Comparison of ENCODE assay signal across 9 mouse cellular contexts in the genomic region with DNA sequence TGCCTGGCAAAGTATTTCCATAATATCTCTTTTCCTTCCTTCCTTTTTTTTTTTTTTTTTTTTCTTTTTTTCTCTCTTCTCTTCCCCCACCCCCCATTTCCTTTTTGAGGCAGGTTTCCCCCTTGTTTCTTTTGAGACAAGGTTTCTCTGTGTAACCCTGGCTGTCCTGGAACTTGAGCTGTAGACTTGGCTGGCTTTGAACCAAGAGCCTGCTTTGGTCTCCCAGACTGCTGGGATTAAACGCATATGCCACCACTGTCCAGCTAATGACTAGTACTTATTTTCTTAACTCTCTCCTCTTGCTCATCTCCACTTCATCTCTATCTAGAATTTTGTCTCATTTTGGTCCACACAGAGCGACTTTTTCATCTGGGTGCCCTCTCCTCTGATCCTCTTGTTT. TPM values are rescaled to one million over a fixed set of nuclear protein-coding genes. Genes with fewer than 3 reads are reported as not detected.
DNase-seq lines count a peak whose midpoint lies in the region; ATAC-seq and TF ChIP-seq lines count a peak whose summit lies in the region.
"Had no signal": no experiment of that assay in that cellular context is flagged by ENCODE, and none has a peak within 500 bp of the region (broad histone marks: within the 10 kb centered on the region; RNA-seq: fewer than 3 reads in every experiment).

No protein-coding gene starts in this region.

- peaks cover 45% of the 10 kb centered on the region for H3K4me1 ChIP-seq in kidney, embryonic 15.5 days
- peaks cover 5% of the 10 kb centered on the region; the same call in 1 of the 2 replicates for H3K4me1 ChIP-seq in bone marrow, adult 2 months (ENCODE audit: control insufficient read depth, insufficient read depth, low read length)
- H3K4me1 ChIP-seq in hindbrain, embryonic 14.5 days (replicated peaks; ENCODE audit: control insufficient read depth, insufficient read depth, low read length): peaks cover 30% of the 10 kb centered on the region
- H3K4me1 ChIP-seq in midbrain, embryonic 14.5 days (ENCODE audit: control insufficient read depth, insufficient read depth, low read length): peaks cover 22% of the 10 kb centered on the region

- no peak for ATAC-seq in kidney, embryonic 15.5 days (replicated peaks; ENCODE audit: low FRiP score)
- no peak for ATAC-seq in hindbrain, embryonic 14.5 days (ENCODE audit: low FRiP score)
- ATAC-seq in midbrain, embryonic 14.5 days (ENCODE audit: low FRiP score, low TSS enrichment): no peak
- ATAC-seq in cerebellum, adult (ENCODE audit: insufficient number of reproducible peaks, low FRiP score, low TSS enrichment): no peak

- no peaks in the 10 kb centered on the region for H3K9me3 ChIP-seq in kidney, embryonic 15.5 days (replicated peaks)
- no peaks in the 10 kb centered on the region for H3K9me3 ChIP-seq in hindbrain, embryonic 14.5 days (ENCODE audit: control insufficient read depth, low read length)
- H3K9me3 ChIP-seq in midbrain, embryonic 14.5 days (ENCODE audit: control insufficient read depth, low read length): no peaks in the 10 kb centered on the region

- peak overlapping the region; percentile 63 for H3K4me3 ChIP-seq in kidney, embryonic 15.5 days (replicated peaks)
- peak overlapping the region; percentile 72 for H3K4me3 ChIP-seq in bone marrow, adult 2 months (replicated peaks; ENCODE audit: control insufficient read depth, low read depth, low read length)
- H3K4me3 ChIP-seq in hindbrain, embryonic 14.5 days (replicated peaks; ENCODE audit: low read length): peak overlapping the region; percentile 93
- H3K4me3 ChIP-seq in midbrain, embryonic 14.5 days (replicated peaks; ENCODE audit: low read depth, low read length): peak overlapping the region; percentile 95

- TF ChIP-seq POLR2A in bone marrow, adult 2 months (IDR thresholded peaks at IDR 0.05; ENCODE audit: borderline replicate concordance, control insufficient read depth, low read depth, low read length): no peak

- DNase-seq in kidney, adult 9 months: no peak
- no peak for DNase-seq in hindbrain, embryonic 14.5 days (ENCODE audit: low spot score)
- DNase-seq in midbrain, embryonic 14.5 days: no peak
- no peak for DNase-seq in retina, embryonic 14.5 days (ENCODE audit: low spot score)
- no peak for DNase-seq in urinary bladder, adult 18-20 months (ENCODE audit: low spot score in 2 of 2)
- DNase-seq: kidney, adult 11 months had no signal

- no peaks in the 10 kb centered on the region for H3K27me3 ChIP-seq in kidney, embryonic 15.5 days
- H3K27me3 ChIP-seq in hindbrain, embryonic 14.5 days (ENCODE audit: control insufficient read depth, insufficient read depth, low read length): no peaks in the 10 kb centered on the region
- H3K27me3 ChIP-seq in midbrain, embryonic 14.5 days (ENCODE audit: control insufficient read depth, insufficient read depth, low read length): no peaks in the 10 kb centered on the region

- WGBS in kidney, embryonic 15.5 days: 55% methylated on average over 2 of the region's 2 CpGs
- 28% methylated on average over 2 of the region's 2 CpGs for WGBS in bone marrow, adult 2 months
- 68% methylated on average over 2 of the region's 2 CpGs for whole genome bisulfite sequencing in hindbrain, embryonic 14.5 days
- 70% methylated on average over 2 of the region's 2 CpGs for WGBS in midbrain, embryonic 14.5 days

- H3K27ac ChIP-seq in kidney, embryonic 15.5 days: peak overlapping the region; percentile 99
- no peak overlapping the region for H3K27ac ChIP-seq in bone marrow, adult 2 months (ENCODE audit: control insufficient read depth, insufficient read depth, low read depth, low read length, poor library complexity)
- H3K27ac ChIP-seq in hindbrain, embryonic 14.5 days: no peak overlapping the region
- no peak overlapping the region for H3K27ac ChIP-seq in midbrain, embryonic 14.5 days (replicated peaks; ENCODE audit: low read depth, low read length)

- H3K4me2 ChIP-seq in kidney, embryonic 15.5 days: peak overlapping the region; percentile 72
- peak overlapping the region; percentile 74 for H3K4me2 ChIP-seq in hindbrain, embryonic 14.5 days (replicated peaks)
- H3K4me2 ChIP-seq in midbrain, embryonic 14.5 days (ENCODE audit: low read length): peak overlapping the region; percentile 64

- no peak for TF ChIP-seq CTCF in bone marrow, adult 2 months (IDR thresholded peaks at IDR 0.05; ENCODE audit: control insufficient read depth, insufficient read depth, low read length)

- peak overlapping the region; percentile 96 for H3K9ac ChIP-seq in kidney, embryonic 15.5 days
- peak overlapping the region; percentile 96 for H3K9ac ChIP-seq in hindbrain, embryonic 14.5 days
- H3K9ac ChIP-seq in midbrain, embryonic 14.5 days (replicated peaks; ENCODE audit: low read length): peak overlapping the region; percentile 98; the same call in 1 of the 2 replicates

- peaks cover 64% of the 10 kb centered on the region for H3K36me3 ChIP-seq in kidney, embryonic 15.5 days
- peaks cover 51% of the 10 kb centered on the region for H3K36me3 ChIP-seq in hindbrain, embryonic 14.5 days (replicated peaks; ENCODE audit: control insufficient read depth, insufficient read depth)
- peaks cover 41% of the 10 kb centered on the region for H3K36me3 ChIP-seq in midbrain, embryonic 14.5 days (ENCODE audit: control insufficient read depth, insufficient read depth, low read length)

RNA-seq across cellular contexts. Expression of gene Mta2, which starts 1.4 kb away (rescaled TPM):
- 166 and 168 TPM in 2 replicates for polyA plus RNA-seq in kidney, embryonic 15.5 days (2015; fragmentation: Nextera tagmentation; extraction: Ambion mirVana)
- 67.4 and 91.6 TPM in 2 replicates for polyA plus RNA-seq in bone marrow, adult 2 months (2011; ENCODE audit: insufficient read depth, insufficient read length, low replicate concordance, missing spikeins)
- 29.3 and 30.3 TPM in 2 replicates for polyA plus RNA-seq in hindbrain, embryonic 14.5 days (2014; fragmentation: Nextera tagmentation; extraction: Ambion mirVana)
- 38.0 and 62.2 TPM in 2 replicates for polyA plus RNA-seq in midbrain, embryonic 14.5 days (2014; fragmentation: Nextera tagmentation; extraction: Ambion mirVana)

RNA-seq across cellular contexts. Expression of gene Tut1, which starts 10.6 kb away (rescaled TPM):
- 32.9 and 33.5 TPM in 2 replicates for polyA plus RNA-seq in kidney, embryonic 15.5 days (2015; fragmentation: Nextera tagmentation; extraction: Ambion mirVana)
- 10.7 and 19.1 TPM in 2 replicates for polyA plus RNA-seq in bone marrow, adult 2 months (2011; ENCODE audit: insufficient read depth, insufficient read length, low replicate concordance, missing spikeins)
- 20.0 and 23.0 TPM in 2 replicates for polyA plus RNA-seq in hindbrain, embryonic 14.5 days (2014; fragmentation: Nextera tagmentation; extraction: Ambion mirVana)
- polyA plus RNA-seq in midbrain, embryonic 14.5 days (2014; fragmentation: Nextera tagmentation; extraction: Ambion mirVana): 20.0 and 25.0 TPM in 2 replicates

RNA-seq across cellular contexts. Expression of gene Eml3, which starts 13.7 kb away (rescaled TPM):
- polyA plus RNA-seq in kidney, embryonic 15.5 days (2015; fragmentation: Nextera tagmentation; extraction: Ambion mirVana): 28.7 and 33.5 TPM in 2 replicates
- polyA plus RNA-seq in bone marrow, adult 2 months (2011; ENCODE audit: insufficient read depth, insufficient read length, low replicate concordance, missing spikeins): 31.1 and 54.7 TPM in 2 replicates
- 5.8 and 6.1 TPM in 2 replicates for polyA plus RNA-seq in hindbrain, embryonic 14.5 days (2014; fragmentation: Nextera tagmentation; extraction: Ambion mirVana)
- 4.3 and 5.5 TPM in 2 replicates for polyA plus RNA-seq in midbrain, embryonic 14.5 days (2014; fragmentation: Nextera tagmentation; extraction: Ambion mirVana)

RNA-seq across cellular contexts. Expression of gene Rom1, which starts 13.9 kb away (rescaled TPM):
- polyA plus RNA-seq in kidney, embryonic 15.5 days (2015; fragmentation: Nextera tagmentation; extraction: Ambion mirVana): 3.9 and 4.9 TPM in 2 replicates
- 3.6 and 9.7 TPM in 2 replicates for polyA plus RNA-seq in bone marrow, adult 2 months (2011; ENCODE audit: insufficient read depth, insufficient read length, low replicate concordance, missing spikeins)
- polyA plus RNA-seq in hindbrain, embryonic 14.5 days (2014; fragmentation: Nextera tagmentation; extraction: Ambion mirVana): 1.4 and 1.6 TPM in 2 replicates
- 1.4 TPM in 2 replicates for polyA plus RNA-seq in midbrain, embryonic 14.5 days (2014; fragmentation: Nextera tagmentation; extraction: Ambion mirVana)

RNA-seq across cellular contexts. Expression of gene B3gat3, which starts 22.9 kb away (rescaled TPM):
- 51.2 and 51.8 TPM in 2 replicates for polyA plus RNA-seq in kidney, embryonic 15.5 days (2015; fragmentation: Nextera tagmentation; extraction: Ambion mirVana)
- 45.8 and 58.5 TPM in 2 replicates for polyA plus RNA-seq in bone marrow, adult 2 months (2011; ENCODE audit: insufficient read depth, insufficient read length, low replicate concordance, missing spikeins)
- polyA plus RNA-seq in hindbrain, embryonic 14.5 days (2014; fragmentation: Nextera tagmentation; extraction: Ambion mirVana): 81.6 and 83.9 TPM in 2 replicates
- polyA plus RNA-seq in midbrain, embryonic 14.5 days (2014; fragmentation: Nextera tagmentation; extraction: Ambion mirVana): 75.0 and 83.5 TPM in 2 replicates
